Mouse (Mus musculus): ENCODE data around the gene Atcay. TPM values are rescaled to one million over a fixed set of nuclear protein-coding genes. Genes with fewer than 3 reads are reported as not detected.
"Not testable (repeated sequence)": the region's sequence is repeated elsewhere in the genome, so short reads cannot be mapped to it uniquely, and the experiment has no call there.

The Atcay gene
- polyA plus RNA-seq, 1 experiment from 2014 or later: not detected

GRCm38 (mm10) chr10:81182336-81183333 is 48.0 kb downstream of the Atcay start, which contains the start of gene Dapk3:
Dapk3 (plus strand) TSS chr10:81183005.
- peak within 1 kb of the TSS; percentile 82 for H3K4me2 ChIP-seq
- 4% methylated on average over 53 of the region's 53 CpGs for whole genome bisulfite sequencing
- no peaks in the 10 kb centered on the region for H3K9me3 ChIP-seq (ENCODE audit: control insufficient read depth, low read length)
- H3K27ac ChIP-seq (ENCODE audit: low read depth, low read length): peak within 1 kb of the TSS; percentile 78
- peaks cover 29% of the 10 kb centered on the region for H3K4me1 ChIP-seq (replicated peaks; ENCODE audit: control insufficient read depth, insufficient read depth, low read length)
- peaks cover 59% of the 10 kb centered on the region for H3K36me3 ChIP-seq (ENCODE audit: control insufficient read depth, insufficient read depth, low read length)
- ATAC-seq (replicated peaks; ENCODE audit: low FRiP score): peak; percentile 91
- H3K27me3 ChIP-seq (replicated peaks; ENCODE audit: control insufficient read depth, insufficient read depth, low read length): no peaks in the 10 kb centered on the region
- peak; percentile 93 for DNase-seq (ENCODE audit: low spot score)
- H3K4me3 ChIP-seq (ENCODE audit: low read depth, low read length): peak within 1 kb of the TSS; percentile 65
- H3K9ac ChIP-seq (ENCODE audit: low read depth, low read length): peak within 1 kb of the TSS; percentile 73

DNA sequence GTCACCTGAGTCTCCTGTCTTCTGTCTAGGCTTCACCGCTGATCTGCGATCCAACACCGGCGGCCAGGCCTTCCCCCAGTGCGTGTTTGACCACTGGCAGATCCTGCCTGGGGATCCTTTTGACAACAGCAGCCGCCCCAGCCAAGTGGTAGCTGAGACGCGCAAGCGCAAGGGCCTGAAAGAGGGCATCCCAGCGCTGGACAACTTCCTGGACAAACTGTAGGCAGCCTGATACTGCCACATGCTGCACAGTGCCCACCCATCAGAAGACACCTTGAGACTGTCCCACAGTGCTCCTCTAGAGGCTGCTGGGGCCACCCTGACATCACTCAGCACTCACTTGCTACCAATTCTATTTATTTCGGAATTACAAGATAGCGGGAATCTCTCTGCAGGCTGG is 48.8 kb downstream of the Atcay start:
- DNase-seq (ENCODE audit: low spot score); H3K9me3 ChIP-seq (ENCODE audit: control insufficient read depth, low read length); H3K27me3 ChIP-seq (replicated peaks; ENCODE audit: control insufficient read depth, insufficient read depth, low read length); H3K9ac ChIP-seq (ENCODE audit: low read depth, low read length); H3K4me3 ChIP-seq (ENCODE audit: low read depth, low read length); ATAC-seq (replicated peaks; ENCODE audit: low FRiP score); H3K4me2 ChIP-seq: not testable (repeated sequence)
- 71% methylated on average over 12 of the region's 12 CpGs for WGBS
- Histone ChIP-seq H3K4me1 (replicated peaks; ENCODE audit: control insufficient read depth, insufficient read depth, low read length) (peaks cover 29% of the 10 kb centered on the region), H3K27ac (ENCODE audit: low read depth, low read length) (peak overlapping the region; percentile 49; the same call in 1 of the 2 replicates), H3K36me3 (ENCODE audit: control insufficient read depth, insufficient read depth, low read length) (peaks cover 59% of the 10 kb centered on the region)

GRCm38 (mm10) chr10:81180946-81181345 is 49.7 kb downstream of the Atcay start:
- H3K4me3 ChIP-seq (ENCODE audit: low read depth, low read length): 0 out of 2 replicates have a peak overlapping the region, but pooled peaks have one; percentile 7
- no peak overlapping the region for H3K9ac ChIP-seq (ENCODE audit: low read depth, low read length)
- no peak overlapping the region; the same call in 1 of the 2 replicates for H3K27ac ChIP-seq (ENCODE audit: low read depth, low read length)
- peaks cover 30% of the 10 kb centered on the region for H3K4me1 ChIP-seq (replicated peaks; ENCODE audit: control insufficient read depth, insufficient read depth, low read length)
- H3K9me3 ChIP-seq (ENCODE audit: control insufficient read depth, low read length): no peaks in the 10 kb centered on the region
- WGBS: 92% methylated on average over 13 of the region's 13 CpGs
- H3K27me3 ChIP-seq (replicated peaks; ENCODE audit: control insufficient read depth, insufficient read depth, low read length): no peaks in the 10 kb centered on the region
- ATAC-seq (replicated peaks; ENCODE audit: low FRiP score) (no peak), DNase-seq (ENCODE audit: low spot score) (no peak)
- peaks cover 55% of the 10 kb centered on the region for H3K36me3 ChIP-seq (ENCODE audit: control insufficient read depth, insufficient read depth, low read length)
- no peak overlapping the region for H3K4me2 ChIP-seq

- DNase-seq (ENCODE audit: low spot score) (no peak), ATAC-seq (replicated peaks; ENCODE audit: low FRiP score) (no peak)
- H3K4me1 ChIP-seq (replicated peaks; ENCODE audit: control insufficient read depth, insufficient read depth, low read length): peaks cover 37% of the 10 kb centered on the region
- WGBS: 88% methylated on average over 32 of the region's 32 CpGs
- H3K4me3 ChIP-seq (ENCODE audit: low read depth, low read length): peak overlapping the region; percentile 100; the same call in 1 of the 2 replicates
- H3K4me2 ChIP-seq: no peak overlapping the region; the same call in 1 of the 2 replicates
- no peaks in the 10 kb centered on the region for H3K27me3 ChIP-seq (replicated peaks; ENCODE audit: control insufficient read depth, insufficient read depth, low read length)
- H3K9me3 ChIP-seq (ENCODE audit: control insufficient read depth, low read length): no peaks in the 10 kb centered on the region
- H3K36me3 ChIP-seq (ENCODE audit: control insufficient read depth, insufficient read depth, low read length): peaks cover 52% of the 10 kb centered on the region
- H3K27ac ChIP-seq (ENCODE audit: low read depth, low read length): peak overlapping the region; percentile 26
- peak overlapping the region; percentile 30; the same call in 1 of the 2 replicates for H3K9ac ChIP-seq (ENCODE audit: low read depth, low read length)
These were observed 50.9 kb downstream of the Atcay start for GRCm38 (mm10) chr10:81179451-81180342.

DNA sequence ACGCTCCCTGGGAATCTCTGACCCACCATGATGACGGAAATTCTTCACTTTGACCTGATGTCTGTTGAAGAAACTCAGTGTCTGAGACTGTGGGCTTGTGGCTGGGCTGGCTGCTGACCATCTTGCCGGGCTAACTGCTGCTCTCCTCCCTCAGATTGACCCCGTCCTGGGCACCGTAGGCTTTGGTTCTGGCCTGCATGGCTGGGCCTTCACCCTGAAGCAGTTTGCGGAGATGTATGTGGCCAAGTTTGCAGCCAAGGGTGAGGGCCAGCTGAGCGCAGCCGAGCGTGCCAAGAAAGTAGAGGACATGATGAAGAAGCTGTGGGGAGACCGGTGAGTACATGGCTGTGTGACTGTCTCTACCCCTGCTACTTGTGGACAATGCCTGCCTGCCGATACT is 51.7 kb downstream of the Atcay start:
- WGBS: 93% methylated on average over 11 of the region's 11 CpGs
- H3K27me3 ChIP-seq (replicated peaks; ENCODE audit: control insufficient read depth, insufficient read depth, low read length): no peaks in the 10 kb centered on the region
- no peak for DNase-seq (ENCODE audit: low spot score)
- peaks cover 39% of the 10 kb centered on the region for H3K4me1 ChIP-seq (replicated peaks; ENCODE audit: control insufficient read depth, insufficient read depth, low read length)
- no peak for ATAC-seq (replicated peaks; ENCODE audit: low FRiP score)
- peak overlapping the region; percentile 92; the same call in 1 of the 2 replicates for H3K27ac ChIP-seq (ENCODE audit: low read depth, low read length)
- peak overlapping the region; percentile 100 for H3K4me3 ChIP-seq (ENCODE audit: low read depth, low read length)
- H3K9ac ChIP-seq (ENCODE audit: low read depth, low read length): peak overlapping the region; percentile 30; the same call in 1 of the 2 replicates
- no peaks in the 10 kb centered on the region for H3K9me3 ChIP-seq (ENCODE audit: control insufficient read depth, low read length)
- H3K4me2 ChIP-seq: peak overlapping the region; percentile 99
- H3K36me3 ChIP-seq (ENCODE audit: control insufficient read depth, insufficient read depth, low read length): peaks cover 52% of the 10 kb centered on the region

- Histone ChIP-seq H3K4me1 (replicated peaks; ENCODE audit: control insufficient read depth, insufficient read depth, low read length) (peaks cover 41% of the 10 kb centered on the region), H3K27me3 (replicated peaks; ENCODE audit: control insufficient read depth, insufficient read depth, low read length) (no peaks in the 10 kb centered on the region), H3K9me3 (ENCODE audit: control insufficient read depth, low read length) (no peaks in the 10 kb centered on the region), H3K27ac (ENCODE audit: low read depth, low read length) (peak overlapping the region; percentile 92), H3K4me3 (ENCODE audit: low read depth, low read length) (peak overlapping the region; percentile 100), H3K9ac (ENCODE audit: low read depth, low read length) (peak overlapping the region; percentile 100), H3K4me2 (peak overlapping the region; percentile 99), H3K36me3 (ENCODE audit: control insufficient read depth, insufficient read depth, low read length) (peaks cover 52% of the 10 kb centered on the region)
- 52% methylated on average over 14 of the region's 14 CpGs for WGBS
- DNase-seq (ENCODE audit: low spot score) (no peak), ATAC-seq (replicated peaks; ENCODE audit: low FRiP score) (no peak)
These were observed 52.5 kb downstream of the Atcay start for GRCm38 (mm10) chr10:81177958-81178712.

DNA sequence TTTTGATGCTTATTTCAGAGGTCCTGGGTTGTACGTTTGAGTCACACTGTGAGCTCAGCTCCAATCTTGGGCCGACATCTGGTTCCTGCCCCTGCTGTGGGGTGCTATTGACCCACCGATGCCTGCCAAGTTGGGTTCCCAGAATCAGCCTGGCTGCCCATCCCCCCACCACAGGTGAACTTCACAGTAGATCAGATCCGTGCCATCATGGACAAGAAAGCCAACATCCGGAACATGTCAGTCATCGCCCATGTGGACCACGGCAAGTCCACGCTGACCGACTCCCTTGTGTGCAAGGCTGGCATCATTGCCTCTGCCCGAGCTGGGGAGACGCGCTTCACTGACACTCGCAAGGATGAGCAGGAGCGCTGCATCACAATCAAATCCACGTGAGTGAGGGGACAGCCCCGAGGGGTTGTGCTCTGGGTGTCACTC is 53.1 kb downstream of the Atcay start:
- DNase-seq (ENCODE audit: low spot score) (no peak), ATAC-seq (replicated peaks; ENCODE audit: low FRiP score) (no peak)
- Histone ChIP-seq H3K4me3 (ENCODE audit: low read depth, low read length) (peak overlapping the region; percentile 100), H3K9ac (ENCODE audit: low read depth, low read length) (peak overlapping the region; percentile 100), H3K4me1 (replicated peaks; ENCODE audit: control insufficient read depth, insufficient read depth, low read length) (peaks cover 41% of the 10 kb centered on the region), H3K27me3 (replicated peaks; ENCODE audit: control insufficient read depth, insufficient read depth, low read length) (no peaks in the 10 kb centered on the region), H3K4me2 (peak overlapping the region; percentile 99), H3K36me3 (ENCODE audit: control insufficient read depth, insufficient read depth, low read length) (peaks cover 52% of the 10 kb centered on the region), H3K27ac (ENCODE audit: low read depth, low read length) (peak overlapping the region; percentile 92), H3K9me3 (ENCODE audit: control insufficient read depth, low read length) (no peaks in the 10 kb centered on the region)
- WGBS: 7% methylated on average over 16 of the region's 16 CpGs

Data from liver, embryonic 11.5 days (tissue).